Mouse (Mus musculus): ENCODE measurements around the gene Ndufa4.
"Not testable (repeated sequence)": the region's sequence is repeated elsewhere in the genome, so short reads cannot be mapped to it uniquely, and the experiment has no call there.

Ndufa4 gene

GRCm38 (mm10) chr6:11907269-11908032 is at the start of gene Ndufa4, which contains the start of gene Phf14:
Gene Ndufa4 (minus strand): TSS chr6:11907497.
Gene Phf14 (plus strand): TSS chr6:11907809.
- DNase-seq: peak; percentile 97

DNA sequence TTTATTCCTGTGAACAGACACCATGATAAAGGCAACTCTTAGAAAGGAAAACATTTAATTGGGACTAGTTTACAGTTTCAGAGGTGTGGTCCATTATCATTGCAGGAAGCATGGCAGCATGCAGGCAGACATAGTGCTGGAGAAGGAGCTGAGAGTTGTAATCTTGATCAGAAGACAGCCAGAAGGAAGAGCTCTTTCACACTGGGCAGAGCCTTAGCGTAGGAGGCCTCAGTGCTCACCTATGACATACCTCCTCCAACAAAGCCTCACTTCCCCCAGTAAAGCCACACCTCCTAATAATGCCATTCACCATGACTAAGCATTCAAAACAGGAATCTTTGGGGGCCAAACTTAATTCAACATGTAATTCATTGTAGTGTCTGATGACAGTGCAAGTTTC is 40.8 kb upstream of the Ndufa4 start:
- no peak for DNase-seq

DNA sequence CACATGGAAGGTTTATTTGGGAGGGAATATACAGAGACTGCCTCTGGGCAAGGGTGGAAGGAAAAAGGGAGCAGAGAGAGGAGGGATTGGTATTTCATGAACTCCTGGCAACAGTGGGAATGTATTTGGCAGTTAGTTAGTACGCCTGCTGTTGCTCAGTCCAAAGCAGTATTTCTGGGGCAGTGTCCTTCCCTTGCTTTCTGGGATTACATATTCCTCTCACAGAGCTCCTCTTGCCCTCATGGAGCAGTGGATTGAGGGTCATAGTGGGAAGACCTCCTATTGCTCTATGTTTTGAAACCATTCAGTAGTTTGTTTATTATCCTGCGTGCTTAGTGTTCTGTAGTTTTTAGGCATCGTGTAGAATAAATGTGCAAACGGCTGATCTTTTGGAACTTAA is 34.8 kb upstream of the Ndufa4 start:
- DNase-seq: no peak

GRCm38 (mm10) chr6:11940895-11941294 is 33.6 kb upstream of the Ndufa4 start:
- no peak for DNase-seq

DNA sequence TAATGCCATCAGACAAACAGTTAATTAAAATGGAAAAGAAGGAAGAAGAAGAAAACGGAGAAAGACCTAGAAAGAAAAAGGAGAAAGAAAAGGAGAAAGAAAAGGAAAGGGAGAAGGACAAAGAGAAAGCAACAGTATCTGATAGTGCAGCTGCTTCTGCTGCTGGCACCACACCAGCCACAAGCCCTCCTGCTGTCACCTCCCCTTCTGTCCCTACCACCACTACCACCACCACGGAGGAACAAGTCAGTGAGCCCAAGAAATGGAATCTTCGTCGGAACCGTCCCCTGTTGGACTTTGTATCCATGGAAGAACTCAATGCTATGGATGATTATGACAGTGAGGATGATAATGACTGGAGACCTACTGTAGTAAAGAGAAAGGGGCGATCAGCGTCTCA is 26.1 kb upstream of the Ndufa4 start:
- DNase-seq: no peak

DNA sequence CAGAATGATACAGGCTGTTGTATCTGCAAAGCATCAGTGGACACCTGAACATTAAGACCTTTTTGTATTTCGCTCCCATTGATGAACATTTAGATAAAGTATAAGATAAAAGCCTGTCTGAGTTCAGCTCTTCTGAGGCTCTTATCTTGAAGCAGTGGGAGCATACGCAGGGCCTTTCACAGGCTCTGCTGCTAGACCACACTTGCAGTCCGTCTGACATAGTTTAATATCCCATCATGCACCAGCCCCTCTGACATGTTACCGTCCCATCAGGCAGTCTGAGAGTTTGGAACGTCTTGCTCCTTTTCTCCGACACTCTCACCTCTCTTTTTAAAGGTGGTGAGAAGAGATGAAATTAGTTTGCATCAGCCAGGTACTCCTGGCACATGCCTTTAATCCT is 20.2 kb upstream of the Ndufa4 start:
- DNase-seq: no peak

GRCm38 (mm10) chr6:11926082-11926595 is 18.8 kb upstream of the Ndufa4 start:
- DNase-seq: no peak

DNA sequence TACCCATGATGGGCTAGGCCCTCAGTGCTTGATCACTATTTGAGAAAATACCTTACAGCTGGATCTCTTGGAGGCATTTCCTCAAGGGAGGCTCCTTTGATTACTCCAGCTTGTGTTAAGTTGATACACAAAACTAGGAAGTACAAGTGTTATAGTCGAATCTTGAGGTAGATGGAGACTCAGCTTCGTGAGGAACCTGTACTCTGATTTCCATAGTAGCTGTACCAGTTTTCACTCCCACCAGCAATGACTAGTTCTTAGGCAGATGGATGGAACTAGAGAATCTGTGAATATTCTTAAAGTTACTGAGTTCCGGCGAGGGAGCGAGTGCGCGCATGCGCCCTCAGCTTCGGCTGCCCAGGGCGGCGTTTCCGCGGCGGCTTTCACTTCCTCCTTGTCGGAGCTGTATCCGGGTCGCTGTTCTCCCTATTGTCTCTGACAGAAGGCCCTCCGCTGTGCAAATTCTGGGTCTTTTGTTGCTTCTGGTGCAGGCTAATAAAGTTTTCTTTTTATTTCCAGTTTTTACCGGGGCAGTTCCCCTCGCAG is 18.3 kb upstream of the Ndufa4 start:
- peak; percentile 83 for DNase-seq

DNA sequence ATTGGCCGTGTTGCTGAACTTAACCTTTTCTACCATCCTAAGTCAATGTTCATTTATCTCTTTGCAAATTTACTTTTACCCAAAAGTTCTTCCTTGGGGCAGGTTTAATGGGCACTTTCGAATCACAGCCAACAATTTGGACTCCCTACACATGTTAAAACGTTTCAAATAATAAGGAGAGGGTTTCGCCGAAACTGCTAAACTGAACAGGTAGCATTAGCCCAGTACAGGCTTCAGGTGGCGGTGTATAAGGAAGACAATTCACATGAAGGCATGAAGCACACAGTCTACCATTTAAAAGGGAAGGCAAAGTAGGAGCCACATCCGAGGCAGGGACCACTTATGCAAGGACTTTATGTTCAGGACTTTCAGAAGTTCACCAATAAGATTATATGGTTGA is 873 bp upstream of the Ndufa4 start:
- no peak for DNase-seq

- DNase-seq: no peak
These were observed 418 bp downstream of the Ndufa4 start for GRCm38 (mm10) chr6:11906890-11907268.

GRCm38 (mm10) chr6:11900809-11901310 is 6.4 kb downstream of the Ndufa4 start:
- DNase-seq: no peak

DNA sequence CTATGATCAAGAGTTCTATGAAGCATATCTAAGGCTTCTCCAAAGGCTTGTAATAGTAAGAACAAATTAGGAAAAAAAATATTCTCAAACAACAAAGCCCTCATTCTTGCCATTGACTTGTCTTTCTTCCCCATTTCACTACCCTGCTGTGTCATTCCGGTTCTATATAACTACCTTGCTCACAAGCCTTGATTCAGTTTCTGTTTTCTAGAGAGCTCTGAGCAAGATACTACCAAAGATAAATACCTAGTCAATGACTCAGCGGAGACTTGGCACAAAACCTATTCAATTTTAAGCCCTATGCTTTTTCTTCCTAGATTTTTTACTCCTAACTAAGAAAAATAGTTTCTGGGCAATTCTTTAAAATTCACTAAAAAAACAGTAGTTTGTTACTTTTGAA is 31.9 kb downstream of the Ndufa4 start:
- not testable (repeated sequence) for DNase-seq

Data from cerebellum, adult 8-10 months (tissue).